Mouse (Mus musculus) hindbrain, embryonic 13.5 days (tissue): ENCODE data around the gene Frmd4b. TPM values are rescaled to one million over a fixed set of nuclear protein-coding genes. Genes with fewer than 3 reads are reported as not detected.

Source experiments
- ATAC-seq: fragments of 200-750 bp; cut with Nextera tagmentation; 2 replicates; pipeline ENCODE4 v1.8.0; 2017; ENCODE audit warnings: moderate TSS enrichment; ENCODE audit not compliant: low FRiP score
- H3K27ac ChIP-seq: fragments of 300-500 bp; sonication (generic); 2 replicates; pipeline ENCODE4 v1.5.1; 2015; ENCODE audit warnings: inconsistent platforms, mild to moderate bottlenecking, moderate library complexity
- H3K27me3 ChIP-seq: fragments of 300-500 bp; sonication (generic); 2 replicates; pipeline ENCODE4 v1.6.1; 2015; ENCODE audit warnings: mild to moderate bottlenecking, inconsistent platforms
- H3K36me3 ChIP-seq: fragments of 300-500 bp; sonication (generic); 2 replicates; pipeline ENCODE4 v1.6.1; 2015; ENCODE audit warnings: mild to moderate bottlenecking, inconsistent platforms
- H3K4me1 ChIP-seq: fragments of 300-500 bp; sonication (generic); replicated peaks from 2 replicates; pipeline ENCODE4 v1.6.1; 2015; ENCODE audit warnings: inconsistent platforms
- H3K4me2 ChIP-seq: fragments of 300-500 bp; sonication (generic); 2 replicates; pipeline ENCODE4 v1.6.1; 2015; ENCODE audit warnings: inconsistent platforms, mild to moderate bottlenecking, moderate library complexity
- H3K4me3 ChIP-seq: fragments of 300-500 bp; sonication (generic); 2 replicates; pipeline ENCODE4 v1.5.1; 2015; ENCODE audit warnings: mild to moderate bottlenecking, inconsistent platforms
- H3K9ac ChIP-seq: fragments of 300-500 bp; sonication (generic); 2 replicates; pipeline ENCODE4 v1.6.1; 2015; ENCODE audit warnings: mild to moderate bottlenecking, inconsistent platforms
- H3K9me3 ChIP-seq: fragments of 300-500 bp; sonication (generic); 2 replicates; pipeline ENCODE4 v1.6.1; 2016; ENCODE audit warnings: inconsistent platforms
- WGBS: fragments of 180-500 bp; shearing (Covaris S2); methylation state at CpG from one replicate; pipeline ENCODE4 v1.1.7; 2015; 5-methylcytosine and 5-hydroxymethylcytosine counted together
- polyA plus RNA-seq: library from polyadenylated mRNA; unstranded; fragments of >200 nt; fragmentation: Nextera tagmentation; extraction: Ambion mirVana; gene quantifications from 2 replicates; pipeline ENCODE4 v1.2.1, GENCODE M21; 2015

Frmd4b gene
- polyA plus RNA-seq, 1 experiment from 2014 or later = 31.4 TPM

DNA sequence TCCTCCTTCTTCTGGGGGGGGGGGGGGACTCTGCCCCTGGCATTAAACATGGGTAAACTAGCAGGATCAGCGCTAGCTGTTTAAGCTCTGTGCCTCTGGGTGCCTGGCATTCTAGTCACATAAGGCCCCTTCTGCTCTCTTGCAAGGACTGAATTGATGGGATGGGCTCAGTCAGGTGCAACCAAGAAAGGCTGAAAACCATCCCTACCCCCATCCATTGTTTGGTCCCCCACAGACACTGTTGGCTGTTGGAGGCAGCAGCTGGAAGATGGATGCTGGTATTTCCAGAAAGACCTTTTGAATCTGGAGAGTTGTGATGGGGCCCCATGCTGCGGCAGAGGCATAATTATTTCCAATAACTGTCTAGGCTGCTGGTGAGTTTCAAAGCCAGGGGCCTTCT lies 7.3 kb downstream of the Frmd4b start:
- Histone ChIP-seq H3K27ac (peak overlapping the region; percentile 52), H3K9ac (no peak overlapping the region), H3K4me1 (peaks cover 62% of the 10 kb centered on the region), H3K27me3 (no peaks in the 10 kb centered on the region), H3K36me3 (0 out of 2 replicates have a peak, but pooled peaks cover 3% of the 10 kb centered on the region), H3K4me2 (no peak overlapping the region), H3K9me3 (no peaks in the 10 kb centered on the region), H3K4me3 (no peak overlapping the region)
- WGBS = 23% methylated on average over 2 of the region's 2 CpGs
- ATAC-seq = peak; percentile 53

DNA sequence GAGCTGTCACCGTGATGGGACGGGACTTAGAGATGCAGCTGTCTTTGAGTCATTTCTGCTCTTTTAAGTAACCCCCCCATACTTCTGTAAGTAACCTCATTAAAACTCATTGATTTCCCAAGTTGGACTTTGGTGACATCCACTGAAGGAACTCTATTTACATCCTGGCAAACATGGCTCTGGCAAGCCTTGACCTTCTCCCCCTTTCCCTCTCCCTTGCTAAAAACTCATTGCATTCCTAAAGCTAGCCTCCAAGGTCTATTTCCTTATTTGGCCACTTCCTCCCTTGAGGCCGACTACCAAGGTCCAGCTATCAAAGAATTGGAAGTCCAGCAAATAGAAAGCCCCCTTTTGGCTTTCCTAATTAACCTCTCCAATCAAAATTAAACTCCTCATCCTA lies 9.7 kb downstream of the Frmd4b start:
- Histone ChIP-seq H3K4me3 (no peak overlapping the region), H3K36me3 (0 out of 2 replicates have a peak, but pooled peaks cover 3% of the 10 kb centered on the region), H3K9me3 (no peaks in the 10 kb centered on the region), H3K4me2 (no peak overlapping the region), H3K27ac (no peak overlapping the region), H3K27me3 (no peaks in the 10 kb centered on the region), H3K9ac (no peak overlapping the region), H3K4me1 (peaks cover 58% of the 10 kb centered on the region)
- ATAC-seq = no peak
- 34% methylated on average over 3 of the region's 3 CpGs for WGBS

DNA sequence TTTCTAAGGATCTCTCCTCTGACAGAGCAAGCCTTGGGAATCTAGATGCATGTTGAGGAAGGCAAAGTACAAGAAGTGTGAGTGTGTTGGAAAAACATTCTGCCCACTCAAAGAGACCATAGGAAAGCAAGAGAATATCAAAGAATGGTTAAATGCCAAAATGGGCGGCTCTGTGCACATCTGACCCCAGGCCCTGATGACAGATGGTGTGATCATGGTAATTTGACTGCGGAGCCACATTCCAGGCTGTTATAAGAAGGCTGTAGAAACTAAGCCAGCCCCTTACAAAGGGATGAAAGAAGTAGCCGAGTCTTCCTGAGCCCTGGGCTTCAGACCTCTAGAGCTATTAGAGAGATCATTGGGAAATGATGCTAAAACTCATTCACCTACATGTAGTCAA lies 22.1 kb downstream of the Frmd4b start:
- Histone ChIP-seq H3K36me3 (no peaks in the 10 kb centered on the region), H3K4me3 (no peak overlapping the region), H3K4me2 (no peak overlapping the region), H3K27me3 (no peaks in the 10 kb centered on the region), H3K27ac (peak overlapping the region; percentile 15; the same call in 1 of the 2 replicates), H3K4me1 (peaks cover 19% of the 10 kb centered on the region), H3K9ac (no peak overlapping the region), H3K9me3 (no peaks in the 10 kb centered on the region)
- 29% methylated on average over 3 of the region's 3 CpGs for WGBS
- ATAC-seq = no peak

DNA sequence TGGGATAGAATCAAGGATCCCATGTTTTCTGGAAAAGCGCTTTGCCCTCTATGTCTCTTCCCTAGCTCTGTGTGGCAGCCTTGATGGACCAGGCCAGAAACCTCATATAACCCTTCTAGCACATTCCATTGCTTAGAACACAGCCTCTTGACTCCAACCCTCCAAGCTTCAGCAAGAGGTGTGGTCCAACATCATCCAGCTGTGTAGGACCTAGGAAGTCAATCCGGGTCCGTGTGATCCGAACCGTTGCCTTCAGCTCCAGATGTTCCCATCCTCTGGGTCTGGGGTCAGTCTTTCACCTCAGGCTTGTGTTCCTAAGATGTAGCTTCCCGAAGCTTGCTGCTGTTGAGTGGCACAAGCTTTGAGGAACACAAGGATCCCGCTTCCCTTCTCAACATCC lies 22.8 kb downstream of the Frmd4b start:
- Histone ChIP-seq H3K4me3 (no peak overlapping the region), H3K4me2 (no peak overlapping the region), H3K9ac (no peak overlapping the region), H3K27me3 (no peaks in the 10 kb centered on the region), H3K36me3 (no peaks in the 10 kb centered on the region), H3K27ac (no peak overlapping the region), H3K9me3 (no peaks in the 10 kb centered on the region), H3K4me1 (peaks cover 23% of the 10 kb centered on the region)
- no peak for ATAC-seq
- 94% methylated on average over 7 of the region's 7 CpGs for WGBS

DNA sequence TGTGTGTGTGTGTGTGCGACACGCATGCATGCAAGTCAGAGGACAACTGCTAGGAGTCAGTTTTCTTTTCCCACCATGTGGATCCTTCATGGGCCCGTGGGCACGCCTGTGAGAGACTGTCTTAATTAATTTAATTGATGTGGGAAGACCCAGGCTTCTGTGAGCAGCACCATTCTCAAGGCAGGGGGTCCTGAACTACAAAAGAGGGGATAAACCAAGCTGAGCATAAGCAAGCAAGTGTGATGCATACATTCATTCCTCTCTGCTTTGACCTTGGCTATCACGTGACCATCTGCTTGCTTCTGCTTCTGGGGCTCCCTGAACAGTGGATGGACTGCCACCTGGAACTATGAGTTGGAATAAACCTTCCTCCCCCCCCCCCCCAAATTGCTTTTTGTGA lies 27.1 kb downstream of the Frmd4b start:
- Histone ChIP-seq H3K9ac (no peak overlapping the region), H3K4me1 (peaks cover 36% of the 10 kb centered on the region), H3K9me3 (no peaks in the 10 kb centered on the region), H3K27ac (peak overlapping the region; percentile 63), H3K4me3 (no peak overlapping the region), H3K36me3 (no peaks in the 10 kb centered on the region), H3K27me3 (no peaks in the 10 kb centered on the region), H3K4me2 (no peak overlapping the region)
- ATAC-seq = peak; percentile 71; the same call in 1 of the 2 replicates
- 40% methylated on average over 5 of the region's 5 CpGs for WGBS

DNA sequence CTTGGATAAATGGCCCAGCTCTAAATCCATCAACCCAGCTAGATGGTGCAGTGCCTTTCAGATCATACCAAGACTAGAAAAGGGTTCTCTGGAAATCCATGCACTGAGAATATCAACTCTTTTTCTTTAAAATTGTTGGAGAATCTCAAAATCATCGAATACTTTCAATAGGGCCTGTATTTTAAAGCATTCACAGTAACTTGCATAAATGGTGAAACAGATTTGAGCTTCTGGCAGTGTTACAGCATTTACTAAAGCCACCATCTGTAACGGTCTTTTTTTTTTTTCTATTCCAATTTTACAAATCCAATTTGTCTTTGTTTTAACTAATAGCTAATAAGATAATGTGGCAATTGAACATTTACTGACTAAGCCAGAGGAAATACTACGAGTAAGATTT lies 27.8 kb downstream of the Frmd4b start:
- Histone ChIP-seq H3K9me3 (no peaks in the 10 kb centered on the region), H3K9ac (no peak overlapping the region), H3K4me1 (peaks cover 33% of the 10 kb centered on the region), H3K27me3 (no peaks in the 10 kb centered on the region), H3K27ac (peak overlapping the region; percentile 63), H3K36me3 (no peaks in the 10 kb centered on the region), H3K4me3 (no peak overlapping the region), H3K4me2 (no peak overlapping the region)
- WGBS = 79% methylated on average over 3 of the region's 3 CpGs
- no peak for ATAC-seq

DNA sequence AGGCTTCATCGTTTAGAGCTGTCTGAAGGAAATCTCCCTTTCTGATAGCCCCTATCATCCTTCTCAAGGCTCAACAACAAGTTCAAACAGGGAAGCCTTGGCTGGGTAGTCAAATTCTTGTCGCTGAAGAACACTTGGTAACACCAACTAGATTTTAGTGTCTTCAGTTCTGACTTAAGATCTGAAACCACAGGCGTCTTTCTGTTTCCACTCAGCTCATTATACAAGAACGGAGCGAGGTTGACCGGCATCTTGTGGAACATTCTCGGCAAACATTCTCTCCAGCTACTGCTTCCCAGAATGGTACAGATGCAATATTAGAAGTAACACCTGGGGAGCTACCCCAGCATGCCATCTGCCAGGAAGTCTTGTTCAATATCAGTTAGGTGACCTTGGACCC lies 28.3 kb downstream of the Frmd4b start:
- Histone ChIP-seq H3K4me3 (no peak overlapping the region), H3K27me3 (no peaks in the 10 kb centered on the region), H3K9ac (no peak overlapping the region), H3K4me1 (peaks cover 34% of the 10 kb centered on the region), H3K9me3 (no peaks in the 10 kb centered on the region), H3K36me3 (no peaks in the 10 kb centered on the region), H3K4me2 (no peak overlapping the region), H3K27ac (no peak overlapping the region)
- no peak for ATAC-seq
- 78% methylated on average over 7 of the region's 7 CpGs for WGBS

DNA sequence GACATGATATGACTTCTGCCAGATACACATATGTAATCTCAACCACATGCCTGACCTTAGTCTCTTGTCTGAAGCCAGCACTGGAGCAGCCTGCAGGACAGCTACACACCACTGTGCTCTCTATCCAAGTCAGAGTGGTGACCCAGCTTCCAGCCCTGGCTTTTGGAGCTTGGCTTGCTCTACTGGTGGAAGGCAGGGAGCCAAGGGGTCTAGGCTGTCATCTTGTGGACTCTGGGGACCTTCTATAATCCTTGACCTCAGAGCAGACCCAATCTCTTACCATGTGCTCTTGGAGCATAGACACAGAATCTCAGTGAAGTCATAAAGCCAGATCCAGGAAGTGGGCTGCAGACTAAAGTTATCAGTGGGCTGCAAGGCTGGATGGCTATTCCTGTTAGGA lies 30.7 kb downstream of the Frmd4b start:
- Histone ChIP-seq H3K9ac (no peak overlapping the region), H3K27me3 (no peaks in the 10 kb centered on the region), H3K4me3 (no peak overlapping the region), H3K4me2 (no peak overlapping the region), H3K36me3 (no peaks in the 10 kb centered on the region), H3K4me1 (peaks cover 54% of the 10 kb centered on the region), H3K9me3 (no peaks in the 10 kb centered on the region), H3K27ac (no peak overlapping the region)
- ATAC-seq = no peak

DNA sequence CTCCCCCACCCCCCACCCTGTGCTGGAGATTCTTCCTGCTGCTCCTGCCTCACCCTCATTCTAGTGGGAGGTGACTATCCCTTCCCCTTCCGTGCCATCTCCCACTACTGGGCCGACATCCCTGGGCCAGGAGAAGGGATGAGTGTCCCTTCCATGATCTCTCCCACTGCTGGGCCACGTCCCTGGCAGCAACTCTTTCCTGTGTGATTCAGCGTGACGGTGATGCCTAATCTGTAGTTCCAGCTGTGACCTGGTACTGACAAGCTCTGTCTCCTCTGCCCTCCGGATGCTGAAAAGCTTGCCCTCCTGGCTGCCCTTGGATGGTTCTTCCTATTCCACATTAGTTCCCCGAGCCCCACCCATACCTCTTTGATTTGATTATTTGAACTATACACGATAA lies 31.3 kb downstream of the Frmd4b start:
- Histone ChIP-seq H3K27ac (peak overlapping the region; percentile 48; the same call in 1 of the 2 replicates), H3K4me2 (no peak overlapping the region), H3K27me3 (no peaks in the 10 kb centered on the region), H3K4me1 (peaks cover 54% of the 10 kb centered on the region), H3K36me3 (no peaks in the 10 kb centered on the region), H3K9me3 (no peaks in the 10 kb centered on the region), H3K4me3 (no peak overlapping the region), H3K9ac (no peak overlapping the region)
- WGBS = 37% methylated on average over 8 of the region's 8 CpGs
- ATAC-seq = no peak; the same call in 1 of the 2 replicates

DNA sequence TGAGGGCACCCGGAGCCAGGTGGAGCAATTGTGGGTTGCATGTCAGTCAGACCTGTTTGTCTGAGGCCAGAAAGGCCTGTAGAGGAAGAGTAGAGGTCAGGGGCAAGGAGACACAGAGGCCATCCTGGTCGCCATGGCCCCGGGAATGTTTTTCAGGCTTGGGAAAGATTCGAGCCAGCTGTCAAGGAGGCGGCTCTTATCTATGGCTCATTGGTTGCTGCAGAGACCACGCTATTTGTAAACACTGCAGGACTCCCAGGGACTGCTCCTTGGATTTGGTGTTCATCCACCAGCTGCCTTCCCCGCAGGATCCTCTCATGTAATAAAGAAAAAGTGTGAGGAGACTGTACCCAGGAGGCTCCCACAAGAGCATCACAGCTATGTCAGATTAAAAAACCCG lies 34.6 kb downstream of the Frmd4b start:
- H3K9ac ChIP-seq = no peak overlapping the region
- no peak for ATAC-seq
- H3K36me3 ChIP-seq = no peaks in the 10 kb centered on the region
- H3K4me3 ChIP-seq = no peak overlapping the region
- no peaks in the 10 kb centered on the region for H3K9me3 ChIP-seq
- H3K27me3 ChIP-seq = no peaks in the 10 kb centered on the region
- WGBS = 24% methylated on average over 8 of the region's 8 CpGs
- no peak overlapping the region for H3K4me2 ChIP-seq
- peak overlapping the region; percentile 25; the same call in 1 of the 2 replicates for H3K27ac ChIP-seq
- H3K4me1 ChIP-seq = peaks cover 59% of the 10 kb centered on the region

DNA sequence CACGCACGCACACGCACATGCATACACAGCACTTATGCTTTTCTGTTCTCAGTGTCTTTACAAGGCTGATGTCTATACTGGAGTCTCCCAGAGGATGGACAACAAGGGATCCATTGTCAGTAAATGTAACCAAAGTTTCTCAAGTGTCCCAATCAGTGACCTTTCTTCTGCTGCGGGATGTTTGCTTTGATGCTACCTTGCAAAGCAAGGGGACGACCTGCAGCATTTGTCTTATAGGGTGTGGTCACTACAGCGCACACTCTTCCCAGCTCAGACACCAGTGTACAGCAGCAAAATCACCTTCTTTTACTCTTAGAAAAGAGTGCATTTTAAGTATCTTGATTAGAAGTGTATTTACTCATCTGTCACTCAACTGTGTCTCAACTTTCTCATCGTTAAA lies 35.4 kb downstream of the Frmd4b start:
- H3K9ac ChIP-seq = no peak overlapping the region
- H3K4me2 ChIP-seq = no peak overlapping the region
- no peaks in the 10 kb centered on the region for H3K36me3 ChIP-seq
- no peak overlapping the region for H3K4me3 ChIP-seq
- H3K27ac ChIP-seq = no peak overlapping the region
- ATAC-seq = no peak
- H3K9me3 ChIP-seq = no peaks in the 10 kb centered on the region
- peaks cover 65% of the 10 kb centered on the region for H3K4me1 ChIP-seq
- 83% methylated on average over 7 of the region's 7 CpGs for WGBS
- no peaks in the 10 kb centered on the region for H3K27me3 ChIP-seq

DNA sequence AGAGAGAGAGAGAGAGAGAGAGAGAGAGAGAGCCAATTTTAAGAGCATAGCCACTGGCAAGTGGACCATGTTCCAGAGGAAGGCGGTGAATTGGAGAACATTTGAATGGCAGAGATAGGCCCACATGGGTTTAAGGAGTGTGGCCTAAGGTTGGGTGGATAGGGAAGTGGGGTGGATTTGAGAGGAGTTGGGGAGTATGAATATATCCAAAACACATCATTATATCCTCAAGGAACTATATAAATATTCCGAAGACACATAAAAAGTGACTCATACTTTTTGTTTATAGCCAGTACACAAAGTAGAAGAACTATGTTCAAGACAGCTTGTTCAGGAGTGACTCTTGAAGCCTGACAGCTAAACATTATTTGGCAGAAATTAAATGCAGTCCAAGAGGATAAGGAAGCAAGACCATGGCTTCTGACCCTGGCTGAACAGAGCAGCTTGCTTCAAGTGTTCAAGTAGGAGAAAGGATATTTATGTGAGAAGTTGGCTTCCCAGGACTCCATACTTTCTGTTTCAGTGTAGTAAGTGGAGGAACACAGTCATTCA lies 36.8 kb downstream of the Frmd4b start:
- Histone ChIP-seq H3K9me3 (no peaks in the 10 kb centered on the region), H3K27me3 (no peaks in the 10 kb centered on the region), H3K27ac (no peak overlapping the region), H3K36me3 (no peaks in the 10 kb centered on the region), H3K4me3 (no peak overlapping the region), H3K4me2 (no peak overlapping the region), H3K4me1 (peaks cover 63% of the 10 kb centered on the region), H3K9ac (no peak overlapping the region)
- no peak for ATAC-seq
- WGBS = 100% methylated on average over 2 of the region's 2 CpGs

DNA sequence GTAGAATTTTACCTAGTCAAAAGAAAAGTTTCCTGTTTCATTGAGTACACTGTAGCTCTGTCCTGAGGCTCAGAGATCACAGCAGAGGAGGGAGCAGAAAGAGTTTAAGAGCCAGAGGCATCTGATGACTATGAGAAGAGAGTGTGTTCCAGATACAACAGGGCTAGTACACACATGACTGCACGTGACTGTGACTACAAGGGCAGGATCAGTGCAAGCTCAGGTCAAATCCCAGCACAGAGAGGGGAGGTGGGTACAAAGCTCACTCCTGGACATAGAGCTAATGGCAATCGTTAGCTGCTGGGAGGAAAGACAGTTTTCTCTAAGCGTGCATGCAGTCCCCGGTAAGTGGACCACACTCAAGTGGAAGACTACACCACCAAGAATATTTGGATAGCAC lies 37.6 kb downstream of the Frmd4b start:
- H3K27me3 ChIP-seq = no peaks in the 10 kb centered on the region
- WGBS = 75% methylated on average over 4 of the region's 4 CpGs
- H3K36me3 ChIP-seq = no peaks in the 10 kb centered on the region
- H3K9ac ChIP-seq = no peak overlapping the region
- H3K27ac ChIP-seq = no peak overlapping the region
- no peaks in the 10 kb centered on the region for H3K9me3 ChIP-seq
- no peak overlapping the region for H3K4me3 ChIP-seq
- H3K4me1 ChIP-seq = peaks cover 61% of the 10 kb centered on the region
- no peak for ATAC-seq
- H3K4me2 ChIP-seq = no peak overlapping the region
